Mouse (Mus musculus) gastrocnemius, postnatal 36 days (tissue): ENCODE measurements at regions not wholly inside any gene's neighbourhood (a gene's known extent, or its start where the extent isn't known, plus 50 kb on each side); places are given as distances from the start of the nearest gene placed in this dataset.

Experiments used
- DNase-seq, 2 experiments: peaks; one replicate each; pipeline ENCODE4 v3.0.0; 2022
- intact Hi-C: fragments of 180-260 bp; cut with DNase I; formaldehyde crosslinking; loops from one replicate; pipeline ENCODE4 v1.15.1; 2025

DNA sequence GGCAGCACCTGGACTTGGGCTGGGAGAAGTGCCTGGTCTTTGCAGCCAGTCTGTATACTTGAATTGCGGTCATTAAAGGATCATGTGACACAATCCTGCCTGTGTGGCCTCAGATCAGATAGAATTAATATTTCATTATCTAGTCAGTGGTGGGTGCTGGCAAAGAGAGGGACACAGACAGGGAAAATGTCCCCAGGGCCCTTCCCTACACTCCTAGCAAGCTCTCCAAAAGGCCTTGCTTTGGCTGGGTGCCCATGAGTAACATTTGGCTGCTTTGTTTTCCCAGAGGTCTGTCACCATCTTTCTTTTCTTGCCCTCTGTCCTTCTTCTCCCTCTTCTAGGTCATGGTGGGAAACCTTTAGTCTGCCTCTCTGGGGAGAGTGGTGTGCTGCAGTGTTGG is 260.3 kb downstream of the Bcl11a start:
- intact Hi-C loops, result no loop called here
- DNase-seq, result no peak

DNA sequence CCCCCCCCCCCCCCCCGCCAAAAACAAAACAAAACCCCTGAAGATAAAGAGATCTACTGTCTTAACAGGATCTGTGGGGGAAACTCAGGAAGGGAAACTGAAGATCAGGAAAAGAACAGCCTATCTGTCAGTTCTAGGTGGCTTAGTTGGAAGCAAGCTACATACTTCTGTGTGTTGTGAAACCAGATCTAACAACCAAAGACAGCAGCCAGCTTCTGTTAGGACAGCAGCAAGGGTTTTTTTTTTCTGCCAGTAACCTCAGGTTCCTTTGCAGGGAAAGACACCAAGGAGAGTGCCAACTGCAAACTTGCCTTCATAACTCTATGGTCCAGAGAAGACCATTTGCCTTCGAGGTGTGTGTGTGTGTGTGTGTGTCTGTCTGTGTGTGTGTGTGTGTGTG is 261.2 kb downstream of the Bcl11a start:
- intact Hi-C loops, result no loop called here

DNA sequence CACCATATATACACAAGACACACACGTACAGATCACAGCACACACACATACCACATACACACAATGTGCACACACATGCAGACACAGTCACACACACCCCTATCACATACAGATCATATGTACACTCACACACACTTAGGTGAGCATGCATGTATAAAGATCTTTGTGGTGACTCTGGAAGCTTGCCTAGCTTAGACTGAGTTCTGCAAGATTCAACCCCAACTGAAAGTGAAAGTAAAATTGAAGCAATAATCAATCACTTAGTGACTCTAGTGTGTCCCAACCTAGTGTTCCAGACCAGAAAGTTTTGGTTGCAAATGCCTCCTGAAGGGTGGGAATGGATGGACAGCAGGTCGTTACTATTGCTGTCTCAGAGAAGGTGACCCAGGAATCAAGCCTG is 262.8 kb downstream of the Bcl11a start:
- intact Hi-C loops, result no loop called here
- DNase-seq, result no peak

More for the DNA sequence above, 261.2 kb downstream of the Bcl11a start:
- DNase-seq, result no peak

DNA sequence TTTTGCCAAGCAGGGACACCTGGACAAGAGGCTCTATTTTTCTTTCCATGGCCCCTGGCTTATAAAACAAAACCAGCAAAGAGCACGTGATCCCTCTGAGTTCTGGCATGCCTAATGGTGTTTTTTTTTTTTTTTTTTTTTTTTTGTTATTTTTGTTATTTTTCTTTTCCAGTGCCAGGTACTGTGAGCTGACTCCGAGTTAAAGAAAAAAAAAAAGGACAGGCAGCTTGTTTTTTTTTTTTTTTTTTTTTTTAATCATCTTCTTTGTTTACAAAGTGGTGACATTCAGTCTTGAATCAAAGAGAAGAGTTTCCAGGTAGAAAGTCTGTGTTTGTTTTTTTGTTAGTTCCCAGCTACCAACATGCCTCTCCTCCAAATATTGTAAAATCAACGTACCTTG is 263.8 kb downstream of the Bcl11a start:
- no peak for DNase-seq
- intact Hi-C loops, result no loop called here

DNA sequence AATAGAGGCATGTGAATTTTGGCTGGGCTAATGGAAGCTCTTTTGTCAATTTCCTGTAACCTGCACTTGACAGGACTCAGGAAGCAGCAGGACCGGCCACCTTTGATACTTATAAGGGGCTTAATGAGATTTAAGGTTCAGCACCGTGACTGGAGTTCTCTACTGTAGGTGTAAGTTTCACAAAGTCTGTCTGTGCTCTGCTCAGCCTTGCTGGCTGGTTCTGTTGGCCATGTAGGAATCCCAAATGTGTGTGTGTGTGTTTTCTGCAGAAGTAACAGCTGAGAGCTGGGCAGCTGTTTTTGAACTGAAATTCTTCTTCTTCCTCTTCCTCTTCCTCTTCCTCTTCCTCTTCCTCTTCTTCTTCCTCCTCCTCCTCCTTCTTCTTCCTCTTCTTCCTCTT is 264.3 kb downstream of the Bcl11a start:
- DNase-seq, result no peak

DNA sequence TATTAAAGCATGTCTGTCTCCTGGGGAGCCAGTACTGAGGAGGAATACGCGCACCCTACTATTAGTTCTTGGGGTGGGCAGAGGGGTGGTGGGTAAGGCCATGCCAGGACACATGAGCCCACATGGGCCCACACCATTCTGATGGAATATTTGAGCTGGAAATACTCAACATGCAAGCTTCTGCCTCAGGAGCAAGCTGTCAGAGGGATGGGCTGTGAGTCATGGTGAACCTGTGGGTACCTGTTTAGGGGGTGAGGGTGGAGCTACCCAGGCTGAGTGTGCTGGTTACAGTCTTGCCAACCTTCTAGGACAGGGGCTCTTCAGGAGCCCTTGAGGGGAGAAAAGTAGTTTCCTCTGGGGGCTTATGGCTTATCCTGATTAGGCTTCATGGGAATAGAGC is 264.9 kb downstream of the Bcl11a start:
- intact Hi-C loops, result no loop called here
- no peak for DNase-seq

More for the DNA sequence above, 264.3 kb downstream of the Bcl11a start:
- intact Hi-C loops, result no loop called here

DNA sequence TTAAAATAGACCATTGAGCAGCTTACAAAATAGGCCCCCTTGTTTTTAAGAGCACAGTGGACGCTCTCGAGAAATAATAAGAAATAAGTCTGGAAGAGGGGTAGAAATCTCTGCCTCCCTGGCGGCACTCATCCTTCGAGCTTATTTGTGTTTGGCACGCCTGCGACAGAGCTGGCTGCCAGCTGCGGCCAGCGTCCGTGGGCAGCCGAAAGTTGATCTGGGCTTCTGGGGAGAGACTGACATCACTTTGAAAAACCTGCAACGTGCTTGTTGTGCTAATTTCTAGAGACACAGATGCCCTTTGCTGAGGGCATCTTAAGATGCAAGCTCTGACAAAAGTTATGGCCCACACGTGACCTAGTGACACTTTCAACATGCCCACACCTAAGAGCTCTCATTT is 269.4 kb downstream of the Bcl11a start:
- DNase-seq, result no peak
- intact Hi-C loops, result no loop called here

DNA sequence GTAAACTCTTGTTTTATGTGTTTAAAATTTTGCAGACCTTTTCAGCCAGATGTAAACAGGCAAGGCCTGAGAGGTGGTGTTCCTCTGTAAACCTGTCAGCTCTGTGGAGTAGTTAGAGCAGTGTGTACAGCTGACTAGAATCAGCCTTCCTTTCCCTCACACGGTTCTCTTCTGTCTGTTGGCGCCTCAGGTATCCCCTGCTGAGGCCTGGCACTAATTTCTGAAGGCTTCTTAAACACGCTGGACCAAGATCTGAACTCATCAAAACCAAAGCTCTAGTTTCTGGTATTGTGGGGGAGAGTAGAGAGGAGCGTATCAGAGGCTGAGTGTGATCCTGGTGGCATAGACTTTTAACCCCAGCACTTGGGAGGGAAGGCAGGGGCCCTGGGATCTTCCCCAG is 270.9 kb downstream of the Bcl11a start:
- intact Hi-C loops, result no loop called here
- no peak for DNase-seq

DNA sequence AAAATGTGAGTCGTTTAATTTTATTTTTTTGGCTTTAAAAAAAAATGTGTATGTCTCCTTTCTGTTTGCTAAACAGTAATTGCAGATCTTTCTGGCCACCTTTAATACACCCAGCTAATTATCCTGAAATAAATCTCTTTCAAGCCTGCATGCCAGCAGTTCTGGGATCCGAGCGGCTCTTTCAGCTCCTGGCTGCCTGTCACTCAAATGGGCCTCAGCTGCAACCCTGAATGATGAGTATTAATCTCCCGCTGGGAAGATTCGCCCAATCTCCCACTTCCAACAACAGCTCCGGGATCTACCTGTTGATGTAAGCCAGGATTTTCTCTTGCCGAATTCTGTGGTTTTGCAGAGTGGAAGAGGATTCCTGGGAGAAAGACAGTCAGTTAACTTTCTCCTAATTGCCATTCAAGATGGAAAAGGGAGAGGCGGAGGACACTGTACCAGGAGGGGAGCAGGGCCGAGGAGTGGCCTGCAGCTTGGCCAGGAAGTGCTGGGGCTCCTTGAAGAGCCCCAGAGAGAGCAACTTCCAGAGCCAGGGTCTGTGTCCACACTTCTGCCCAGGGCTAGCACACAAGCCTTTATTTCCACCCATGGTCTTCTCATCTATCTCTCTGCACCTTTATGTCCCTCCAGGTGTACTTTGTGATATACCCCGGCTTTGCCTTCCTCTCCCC is 272.2 kb downstream of the Bcl11a start:
- intact Hi-C loops, result no loop called here
- DNase-seq, result no peak

DNA sequence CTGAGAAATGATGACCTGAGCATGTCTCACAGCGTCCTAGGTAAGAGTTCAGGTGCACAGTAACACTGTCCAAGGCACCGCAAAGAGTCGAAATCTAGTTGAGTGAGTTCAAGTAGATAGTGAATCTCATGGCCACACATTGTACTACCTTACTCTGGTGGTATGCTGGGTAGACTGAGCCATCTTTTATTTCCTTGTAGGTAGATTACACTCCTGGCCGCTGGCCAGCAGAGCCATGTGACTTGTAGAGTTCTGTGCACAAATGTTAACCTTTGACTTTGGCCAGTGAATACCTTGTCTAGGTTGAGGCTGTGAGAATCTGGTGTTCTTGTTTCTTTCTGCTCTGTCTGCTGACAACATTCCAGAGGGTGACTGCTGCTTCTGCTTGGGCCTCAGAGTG is 273.0 kb downstream of the Bcl11a start:
- no peak for DNase-seq
- intact Hi-C loops, result no loop called here

DNA sequence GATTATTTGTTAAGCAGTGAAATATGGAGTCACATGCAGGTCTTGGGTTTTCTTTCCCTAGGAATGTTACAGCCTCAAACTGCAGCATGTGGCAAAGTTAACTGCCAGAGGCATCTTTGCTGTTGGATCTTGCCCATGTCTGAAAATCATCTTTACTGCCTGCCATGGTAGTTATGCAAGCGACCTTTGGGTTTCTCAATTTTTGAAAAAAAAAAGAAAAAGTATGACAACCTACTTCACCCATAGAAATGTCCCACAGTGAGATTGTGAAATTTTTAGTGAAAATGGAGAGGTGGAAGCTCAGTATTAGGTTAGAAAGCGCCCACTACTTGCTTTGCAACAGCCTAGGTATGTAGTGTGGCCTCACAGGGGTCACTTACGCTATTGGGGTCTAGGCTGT is 274.2 kb downstream of the Bcl11a start:
- intact Hi-C loops, result no loop called here

DNA sequence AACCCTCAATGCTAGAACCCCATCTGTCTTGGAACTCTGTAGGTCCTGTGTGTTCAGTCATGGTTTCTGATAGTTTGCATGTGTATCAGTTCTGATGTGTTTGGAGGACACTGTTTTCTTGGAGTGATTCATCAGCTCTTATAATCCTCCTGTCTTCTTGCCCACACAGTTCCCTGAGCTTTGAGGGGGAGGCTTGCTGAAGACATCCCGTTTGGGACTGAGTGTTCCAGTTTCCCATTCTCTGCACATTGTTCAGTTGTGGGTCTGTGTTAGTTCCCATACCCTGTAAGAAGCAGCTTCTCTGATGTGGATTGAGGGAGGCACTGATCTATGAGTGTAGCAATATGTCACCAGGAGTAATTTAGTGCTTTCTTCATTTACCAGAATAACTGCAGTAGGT is 275.2 kb downstream of the Bcl11a start:
- intact Hi-C loops, result no loop called here
- no peak for DNase-seq

More for the DNA sequence above, 274.2 kb downstream of the Bcl11a start:
- no peak for DNase-seq

DNA sequence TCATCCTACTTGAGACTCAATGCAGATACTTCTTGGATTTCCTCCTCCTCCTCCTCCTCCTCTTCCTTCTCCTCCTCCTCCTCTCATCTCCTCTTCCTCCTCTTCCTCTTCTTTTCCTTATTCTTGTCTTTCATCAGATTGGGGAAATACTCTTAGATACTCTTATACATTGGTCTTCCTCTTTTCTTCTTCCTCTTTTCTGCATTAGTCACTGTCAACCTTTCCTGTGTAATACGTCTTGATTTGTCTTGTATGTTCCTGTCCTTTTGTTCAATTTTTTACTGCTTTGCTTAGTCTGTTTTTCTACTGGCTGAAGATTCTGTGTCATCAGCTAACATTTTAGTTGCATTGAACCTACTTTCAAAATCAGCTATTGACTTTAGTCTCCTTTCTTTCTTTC is 279.5 kb downstream of the Bcl11a start:
- DNase-seq, result no peak
- intact Hi-C loops, result no loop called here

DNA sequence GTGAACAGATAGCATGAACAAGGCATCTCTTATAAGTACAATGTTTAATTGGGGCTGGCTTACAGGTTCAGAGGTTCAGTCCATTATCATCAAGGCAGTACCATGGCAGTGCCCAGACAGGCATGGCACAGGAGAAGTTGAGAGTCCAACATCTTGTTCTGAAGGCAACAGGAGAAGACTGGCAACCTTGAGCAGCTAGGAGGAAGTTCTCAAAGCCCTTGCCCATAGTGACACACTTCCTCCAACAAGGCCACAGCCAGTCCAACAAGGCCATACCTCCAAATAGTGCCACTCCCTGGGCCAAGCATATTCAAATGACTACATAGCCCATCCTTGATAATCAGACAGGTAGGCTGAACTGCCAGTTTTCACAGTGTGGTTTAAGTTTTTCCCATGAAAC is 281.2 kb downstream of the Bcl11a start:
- intact Hi-C loops, result no loop called here
- no peak for DNase-seq

DNA sequence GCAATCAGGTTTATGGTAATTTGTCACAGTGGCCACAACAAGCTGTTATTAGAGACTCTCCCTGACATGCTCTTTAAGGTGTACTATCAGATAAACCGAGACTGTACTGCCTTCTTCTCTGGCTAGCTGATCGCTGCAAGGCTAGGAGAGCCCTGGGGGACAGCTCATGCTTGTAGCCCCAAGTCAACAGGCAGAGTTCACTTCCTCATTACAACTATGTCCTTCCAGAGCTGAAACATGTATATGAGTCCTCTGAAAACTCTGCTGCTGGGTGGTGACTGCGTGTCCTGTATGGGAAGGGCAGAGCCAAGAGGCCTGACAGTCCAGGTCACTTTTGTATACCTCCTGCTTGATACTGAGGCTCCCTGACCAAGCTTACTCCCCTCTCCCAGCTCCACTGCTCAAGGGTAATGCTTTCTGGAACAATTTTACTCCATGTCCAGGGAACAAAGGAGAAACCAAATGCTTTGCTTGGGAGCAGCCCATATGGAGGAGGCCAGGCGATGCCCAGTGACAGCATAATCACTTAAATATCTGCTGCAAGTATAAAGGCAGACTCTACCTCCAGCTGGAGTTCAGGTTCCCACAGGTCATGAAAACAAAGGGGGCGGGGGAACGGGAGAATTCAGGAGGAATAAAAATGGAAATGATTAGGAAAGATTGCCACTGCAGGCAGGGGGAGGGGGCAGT is 284.3 kb downstream of the Bcl11a start:
- intact Hi-C loops, result no loop called here
- DNase-seq, result no peak

DNA sequence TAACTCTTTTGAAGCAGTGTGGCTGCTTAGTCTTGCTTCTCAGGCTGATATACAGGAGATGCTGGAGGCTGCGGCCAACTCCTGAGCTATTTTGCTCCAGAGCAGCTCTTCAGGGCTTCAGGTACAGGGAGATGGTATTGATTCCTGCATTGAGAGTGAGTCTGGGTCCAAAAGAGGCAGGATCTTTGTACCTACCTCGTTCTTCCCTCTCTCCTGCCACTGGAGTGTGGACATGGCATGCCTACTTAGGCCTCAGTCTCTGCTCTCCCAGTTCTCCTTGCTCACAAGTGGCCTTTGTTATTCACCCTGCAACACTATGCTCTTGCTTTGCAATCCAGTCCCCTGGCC is 284.8 kb downstream of the Bcl11a start:
- intact Hi-C loops, result no loop called here
- DNase-seq, result no peak

DNA sequence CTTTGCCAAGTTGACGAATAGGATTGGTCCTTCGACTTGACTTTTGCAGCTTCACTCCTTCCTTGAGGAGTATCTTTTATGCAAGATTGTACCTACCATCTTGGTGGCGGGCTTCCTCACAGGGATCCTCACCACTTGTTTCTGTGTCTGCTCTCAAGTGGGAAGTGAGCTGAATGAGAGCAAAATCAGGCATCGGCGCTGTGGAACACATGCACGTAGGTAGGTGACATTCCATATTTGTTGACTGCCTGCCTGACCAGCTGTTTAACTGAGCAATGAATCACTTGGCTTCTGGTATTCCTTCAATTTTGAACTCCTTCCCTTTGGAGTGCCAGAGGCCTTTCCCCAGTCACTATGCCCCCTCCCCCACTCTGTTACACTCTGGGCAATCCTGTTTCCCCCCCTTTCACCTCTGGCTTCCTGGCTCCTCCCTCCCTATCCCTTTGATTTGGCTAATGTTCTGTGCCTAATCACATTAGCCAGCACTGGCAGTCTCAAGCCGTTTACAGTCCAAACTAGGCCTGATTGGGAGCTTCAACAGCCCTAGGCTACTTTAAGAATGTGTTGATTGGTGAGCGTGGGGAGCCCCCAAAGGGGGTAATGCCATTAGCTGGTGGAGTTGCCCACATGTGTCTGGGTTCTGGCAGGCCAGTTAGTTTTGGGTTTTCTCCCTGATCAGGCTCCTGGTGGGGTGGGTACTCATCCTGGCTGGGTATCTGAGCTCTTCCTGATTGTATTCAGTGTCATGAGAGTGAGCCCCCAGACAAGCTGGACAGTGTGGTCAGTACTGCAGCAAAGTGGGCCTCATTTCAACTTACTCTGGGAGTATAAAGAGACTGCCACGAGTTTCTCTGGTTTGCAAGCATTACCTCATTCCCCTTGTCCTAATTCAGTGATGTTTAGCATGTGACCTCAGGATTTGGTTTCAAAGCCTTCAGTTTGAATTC is 285.8 kb downstream of the Bcl11a start:
- intact Hi-C loops, result no loop called here
- no peak for DNase-seq

DNA sequence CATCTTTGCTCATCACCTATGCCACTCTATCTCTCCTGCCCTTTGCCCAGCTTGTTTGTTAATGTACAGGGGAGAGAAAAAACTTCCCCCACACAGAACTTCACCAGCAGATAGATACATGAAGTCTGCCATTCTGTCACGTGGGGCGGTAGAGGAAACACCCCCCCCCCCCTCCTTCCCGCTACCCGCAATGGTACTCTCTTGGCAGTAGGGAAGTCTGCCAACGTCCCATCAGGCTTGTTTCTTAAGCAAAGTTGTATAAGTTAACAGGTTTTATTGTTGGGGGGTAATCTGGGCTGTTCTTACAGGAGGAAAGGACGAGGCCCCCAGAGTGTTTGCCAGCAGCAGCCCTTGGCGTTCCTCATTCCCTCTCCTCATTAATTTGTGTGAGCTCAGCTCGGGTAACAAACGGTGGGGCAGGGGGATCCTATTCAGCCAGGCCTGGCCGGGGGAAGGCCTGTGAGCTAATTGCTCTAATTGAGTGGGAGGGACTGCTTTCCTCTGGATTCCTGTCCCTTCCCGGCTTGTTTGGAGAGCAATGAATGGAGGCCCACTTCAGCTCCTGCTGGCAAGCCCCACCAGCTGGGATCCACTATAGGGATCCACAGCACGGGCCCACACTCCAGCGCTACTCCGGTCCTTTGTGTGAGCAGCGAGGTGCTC is 292.5 kb downstream of the Bcl11a start:
- intact Hi-C loops, result no loop called here
- DNase-seq, result no peak

DNA sequence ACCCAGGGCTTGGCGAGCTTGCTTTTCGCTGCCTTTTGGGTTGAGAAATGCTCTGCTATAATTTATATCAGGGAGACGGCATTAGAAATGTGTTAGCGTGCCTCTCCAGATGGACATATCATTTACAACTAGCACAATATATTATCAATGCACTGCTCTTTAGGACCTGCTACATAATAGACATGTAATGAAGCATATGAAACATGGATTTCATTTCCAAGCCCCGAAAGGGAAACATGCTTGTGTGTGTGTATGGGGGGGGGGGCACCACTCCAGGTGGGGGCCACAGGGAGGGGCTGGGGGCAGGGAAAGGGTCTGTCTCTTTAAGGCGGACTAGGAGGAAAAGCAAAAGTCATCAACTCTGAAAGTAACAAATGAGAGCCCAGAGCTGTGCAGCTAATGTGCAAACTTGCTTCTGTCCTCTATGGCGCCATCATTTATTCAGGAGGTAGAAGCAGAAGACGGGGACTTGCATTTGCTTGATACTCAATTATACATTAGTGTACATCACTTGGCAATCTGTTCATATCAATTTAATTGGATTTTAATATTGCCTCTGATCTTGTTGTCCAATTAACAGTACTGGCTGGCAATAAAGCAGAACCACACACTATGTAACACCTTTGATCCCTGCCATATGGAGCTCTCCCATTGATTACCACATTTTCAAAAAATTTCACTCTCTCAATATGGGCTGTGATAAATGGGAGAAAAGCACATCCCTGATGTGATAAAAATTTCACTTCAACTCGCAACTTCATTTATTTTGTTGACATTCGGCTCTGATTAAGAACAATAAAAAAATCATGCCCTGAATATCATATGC is 293.2 kb downstream of the Bcl11a start:
- no peak for DNase-seq
- intact Hi-C loops, result no loop called here

DNA sequence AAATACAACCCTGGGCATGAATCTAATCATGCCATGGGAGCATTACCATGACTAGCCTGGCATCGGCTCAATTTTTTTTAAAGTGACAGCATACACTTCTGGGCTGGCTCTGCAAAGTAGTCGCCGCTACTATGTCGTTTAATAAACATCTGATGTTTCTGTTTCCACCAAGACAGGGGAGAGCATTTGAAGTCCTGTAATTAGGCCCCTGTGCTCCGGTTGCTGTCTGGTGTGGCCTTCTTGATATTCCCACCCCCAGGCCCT is 293.8 kb downstream of the Bcl11a start:
- intact Hi-C loops, result no loop called here
- DNase-seq, result no peak
